Mouse (Mus musculus) intestine, embryonic 14.5 days (tissue): ENCODE results near the gene Usp22. TPM values are rescaled to one million over a fixed set of nuclear protein-coding genes. Genes with fewer than 3 reads are reported as not detected.

Source experiments
- ATAC-seq: fragments of 200-750 bp; cut with Nextera tagmentation; replicated peaks from 2 replicates; pipeline ENCODE4 v1.8.0; 2017; ENCODE audit warnings: low read depth, moderate number of reproducible peaks, moderate TSS enrichment, moderate library complexity; ENCODE audit not compliant: low FRiP score, low TSS enrichment
- DNase-seq: peaks from one replicate; pipeline ENCODE4 v3.0.0-alpha.2; 2018; ENCODE audit warnings: low spot score
- H3K27ac ChIP-seq: fragments of 300-500 bp; sonication (generic); 2 replicates; pipeline ENCODE4 v1.5.1; 2014; ENCODE audit warnings: low read depth, mild to moderate bottlenecking, control low read depth
- H3K27me3 ChIP-seq: fragments of 300-500 bp; sonication (generic); replicated peaks from 2 replicates; pipeline ENCODE4 v1.6.1; 2014; ENCODE audit warnings: low read length, control low read depth; ENCODE audit not compliant: control insufficient read depth, insufficient read depth
- H3K36me3 ChIP-seq: fragments of 300-500 bp; sonication (generic); 2 replicates; pipeline ENCODE4 v1.6.1; 2014; ENCODE audit warnings: low read length, control low read depth; ENCODE audit not compliant: control insufficient read depth, insufficient read depth
- H3K4me1 ChIP-seq: fragments of 300-500 bp; sonication (generic); replicated peaks from 2 replicates; pipeline ENCODE4 v1.6.1; 2014; ENCODE audit warnings: low read length, control low read depth, mixed read lengths; ENCODE audit not compliant: control insufficient read depth, insufficient read depth
- H3K4me2 ChIP-seq: fragments of 300-500 bp; sonication (generic); 2 replicates; pipeline ENCODE4 v1.6.1; 2014; ENCODE audit warnings: low read length
- H3K4me3 ChIP-seq: fragments of 300-500 bp; sonication (generic); 2 replicates; pipeline ENCODE4 v1.5.1; 2014; ENCODE audit warnings: low read depth, low read length, control low read depth, mixed read lengths
- H3K9ac ChIP-seq: fragments of 300-500 bp; sonication (generic); 2 replicates; pipeline ENCODE4 v1.6.1; 2014; ENCODE audit warnings: mild to moderate bottlenecking, low read length
- H3K9me3 ChIP-seq: fragments of 300-500 bp; sonication (generic); 2 replicates; pipeline ENCODE4 v1.6.1; 2016; ENCODE audit warnings: low read length, control low read depth; ENCODE audit not compliant: control insufficient read depth
- WGBS: fragments of 180-500 bp; shearing (Covaris S2); extraction: QIAGEN DNeasy Blood & Tissue Kit; methylation state at CpG from one replicate; pipeline ENCODE4 v1.1.7; 2014; 5-methylcytosine and 5-hydroxymethylcytosine counted together
- polyA plus RNA-seq: library from polyadenylated mRNA; unstranded; fragments of >200 nt; fragmentation: Nextera tagmentation; extraction: Ambion mirVana; gene quantifications from 2 replicates; pipeline ENCODE4 v1.2.1, GENCODE M21; 2014

Usp22 gene
- polyA plus RNA-seq, 1 experiment from 2014 or later: 163 TPM

- ATAC-seq (no peak), DNase-seq (no peak)
- no peak within 1 kb of the TSS for H3K4me2 ChIP-seq
- H3K27me3 ChIP-seq: peaks cover 11% of the 10 kb centered on the region; the same call in 1 of the 2 replicates
- no peak within 1 kb of the TSS for H3K4me3 ChIP-seq
- WGBS: 76% methylated on average over 10 of the region's 10 CpGs
- no peak within 1 kb of the TSS for H3K27ac ChIP-seq
- no peaks in the 10 kb centered on the region for H3K9me3 ChIP-seq
- no peaks in the 10 kb centered on the region for H3K36me3 ChIP-seq
- no peak within 1 kb of the TSS for H3K9ac ChIP-seq
- H3K4me1 ChIP-seq: no peaks in the 10 kb centered on the region
Observed at GRCm38 (mm10) chr11:61207487-61208246, 32.8 kb upstream of the Usp22 start, which contains the start of gene Aldh3a1. Aldh3a1 (plus strand) TSS chr11:61207537.

DNA sequence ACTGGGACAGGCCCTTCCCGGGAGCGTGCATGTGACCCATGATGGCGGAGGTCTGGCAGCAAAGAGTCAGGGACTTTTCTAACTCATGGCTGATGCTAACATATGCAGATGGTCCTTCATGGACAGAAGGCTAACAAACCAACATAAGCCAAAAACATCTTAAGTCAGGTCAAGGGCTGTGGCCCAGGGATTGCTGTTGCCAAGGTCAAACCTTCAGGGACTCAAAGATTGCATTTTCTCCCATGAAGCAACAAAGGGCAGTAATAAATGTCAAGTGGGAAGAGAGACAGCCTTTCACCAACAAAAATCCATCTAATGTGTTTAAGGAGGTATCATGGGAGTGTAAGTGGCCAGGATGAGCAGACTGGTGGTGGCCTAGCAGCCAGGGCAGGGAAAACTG lies 31.3 kb upstream of the Usp22 start:
- Histone ChIP-seq H3K9ac (no peak overlapping the region), H3K27me3 (no peaks in the 10 kb centered on the region), H3K36me3 (no peaks in the 10 kb centered on the region), H3K9me3 (no peaks in the 10 kb centered on the region), H3K4me1 (no peaks in the 10 kb centered on the region), H3K27ac (no peak overlapping the region), H3K4me2 (no peak overlapping the region), H3K4me3 (no peak overlapping the region)
- DNase-seq (no peak), ATAC-seq (no peak)
- 94% methylated on average over 3 of the region's 3 CpGs for WGBS

DNA sequence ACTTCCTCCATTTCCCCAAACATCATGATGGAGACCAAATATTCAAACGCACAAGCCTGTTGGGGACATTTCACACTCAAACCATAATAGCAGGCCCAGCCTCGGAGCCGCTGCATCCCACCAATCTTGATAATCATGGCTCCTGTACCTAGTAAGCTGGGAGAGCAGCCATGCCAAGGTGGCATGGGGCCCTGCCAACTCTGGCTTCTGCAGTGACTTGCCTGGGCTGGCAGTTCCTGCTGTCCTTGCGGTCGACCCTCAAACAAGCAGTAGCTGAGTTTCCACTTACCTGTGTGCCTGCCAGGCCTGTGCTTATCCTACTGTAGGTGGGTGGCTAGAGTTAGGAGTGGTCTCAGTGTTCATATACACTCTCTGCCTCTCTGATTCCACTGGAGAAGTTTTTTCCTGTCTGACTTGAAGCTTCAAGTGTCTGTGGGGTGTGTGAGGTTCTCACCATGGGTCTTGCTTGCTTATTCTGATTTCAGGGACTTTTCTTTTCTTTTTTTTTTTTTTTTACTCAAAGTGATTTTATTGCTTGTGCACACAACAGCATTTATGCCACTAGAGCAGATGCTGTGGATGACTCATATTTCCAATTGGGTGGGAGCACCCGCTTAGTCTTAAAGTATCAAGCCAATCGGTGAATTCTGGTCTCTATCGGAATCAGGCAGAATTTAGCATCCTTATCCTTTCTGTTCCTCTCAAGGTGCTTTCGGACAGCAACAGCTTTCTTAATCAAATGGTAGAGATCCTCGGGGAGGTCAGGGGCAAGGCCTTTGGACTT lies 30.5 kb upstream of the Usp22 start:
- 92% methylated on average over 10 of the region's 10 CpGs for WGBS
- ATAC-seq (no peak), DNase-seq (no peak)
- Histone ChIP-seq H3K9me3 (no peaks in the 10 kb centered on the region), H3K36me3 (no peaks in the 10 kb centered on the region), H3K4me3 (no peak overlapping the region), H3K27ac (no peak overlapping the region), H3K27me3 (no peaks in the 10 kb centered on the region), H3K4me1 (no peaks in the 10 kb centered on the region), H3K4me2 (no peak overlapping the region), H3K9ac (no peak overlapping the region)

DNA sequence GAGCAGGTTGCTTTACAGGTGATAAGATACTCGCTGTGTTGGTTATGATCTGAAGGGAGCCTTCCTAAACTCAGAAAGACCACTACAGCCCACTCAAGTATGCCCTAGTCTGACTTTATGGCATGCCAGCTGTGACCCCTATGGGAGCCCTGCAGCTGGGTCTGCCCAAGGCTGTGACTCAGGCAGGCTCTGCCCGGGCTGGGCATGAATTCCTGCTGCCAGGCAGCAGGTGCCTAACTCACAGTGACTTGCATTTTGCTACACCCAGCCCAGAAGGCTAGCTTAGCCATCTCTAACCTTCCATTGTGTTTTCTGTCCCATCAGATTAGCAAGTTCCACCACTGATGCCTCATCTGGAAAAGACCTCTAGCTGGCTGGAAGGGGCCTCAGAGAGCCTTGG lies 28.0 kb upstream of the Usp22 start:
- no peaks in the 10 kb centered on the region for H3K27me3 ChIP-seq
- H3K27ac ChIP-seq: no peak overlapping the region
- H3K4me1 ChIP-seq: no peaks in the 10 kb centered on the region
- no peaks in the 10 kb centered on the region for H3K36me3 ChIP-seq
- H3K4me2 ChIP-seq: no peak overlapping the region
- H3K4me3 ChIP-seq: no peak overlapping the region
- no peak for DNase-seq
- H3K9me3 ChIP-seq: no peaks in the 10 kb centered on the region
- H3K9ac ChIP-seq: no peak overlapping the region
- no peak for ATAC-seq
- 74% methylated on average over 2 of the region's 2 CpGs for WGBS

DNA sequence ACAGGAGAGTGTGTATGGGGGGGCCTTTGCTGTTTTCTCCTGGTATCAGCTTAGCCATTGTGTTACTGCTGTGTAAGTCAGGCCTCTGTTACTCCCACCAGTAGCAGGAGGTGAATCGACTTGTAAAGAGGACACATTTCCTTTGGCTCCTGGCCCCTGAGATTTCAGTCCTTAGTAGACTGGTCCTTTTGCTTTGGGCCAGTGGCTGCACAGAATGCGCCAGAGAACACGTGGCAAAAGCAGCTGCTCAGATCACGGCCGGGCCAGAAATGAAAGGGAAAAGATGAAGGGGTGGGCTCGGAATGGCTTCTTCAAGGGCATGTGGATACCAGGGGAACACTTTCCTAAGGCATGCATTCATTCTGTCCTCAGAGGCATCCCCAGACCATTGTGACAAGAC lies 27.3 kb upstream of the Usp22 start:
- no peak for DNase-seq
- Histone ChIP-seq H3K4me3 (no peak overlapping the region), H3K4me2 (no peak overlapping the region), H3K4me1 (no peaks in the 10 kb centered on the region), H3K27ac (no peak overlapping the region), H3K9ac (no peak overlapping the region), H3K9me3 (no peaks in the 10 kb centered on the region), H3K27me3 (no peaks in the 10 kb centered on the region), H3K36me3 (no peaks in the 10 kb centered on the region)
- WGBS: 80% methylated on average over 6 of the region's 6 CpGs
- ATAC-seq: no peak

DNA sequence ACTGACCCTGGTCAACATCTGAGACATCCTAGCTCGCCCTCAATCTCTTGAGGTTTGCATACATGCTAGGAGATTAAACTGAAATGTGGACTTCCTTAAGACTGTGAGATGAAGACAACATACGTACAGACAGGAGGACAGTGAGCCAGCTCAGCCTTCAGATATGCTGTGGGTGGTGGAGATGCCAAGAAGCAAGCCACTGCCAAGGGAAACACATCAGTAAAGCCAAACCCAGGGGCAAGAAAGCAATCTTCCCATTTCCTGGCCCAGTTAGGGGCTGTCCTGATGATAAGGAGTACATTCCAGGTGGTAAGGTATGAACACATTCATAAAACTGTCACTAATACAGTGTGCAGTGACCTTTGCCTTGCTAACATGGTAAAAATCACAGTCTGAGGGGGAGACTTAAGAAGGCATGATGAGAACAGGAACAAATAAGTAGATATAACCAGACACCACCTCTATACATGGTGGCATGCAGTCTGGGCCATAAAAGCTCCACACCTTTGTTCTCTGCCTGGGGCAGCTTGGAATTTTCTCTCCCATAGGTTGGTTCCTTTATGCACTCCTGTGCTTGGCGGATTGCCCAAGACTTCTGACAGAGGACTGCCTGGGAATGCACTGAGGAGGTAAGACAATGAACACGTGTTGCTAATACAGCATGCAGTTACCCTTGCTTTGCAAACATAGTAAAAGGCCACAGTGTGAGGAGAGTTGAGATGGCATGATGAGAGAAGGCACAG lies 24.9 kb upstream of the Usp22 start:
- Histone ChIP-seq H3K9me3 (no peaks in the 10 kb centered on the region), H3K9ac (no peak overlapping the region), H3K4me2 (no peak overlapping the region), H3K4me1 (no peaks in the 10 kb centered on the region), H3K27ac (no peak overlapping the region), H3K36me3 (no peaks in the 10 kb centered on the region), H3K4me3 (no peak overlapping the region), H3K27me3 (no peaks in the 10 kb centered on the region)
- ATAC-seq (peak; percentile 72), DNase-seq (peak; percentile 57)
- 65% methylated on average over 4 of the region's 4 CpGs for WGBS

GRCm38 (mm10) chr11:61197935-61198334 lies 23.1 kb upstream of the Usp22 start:
- Histone ChIP-seq H3K4me3 (no peak overlapping the region), H3K27me3 (peaks cover 6% of the 10 kb centered on the region; the same call in 1 of the 2 replicates), H3K27ac (no peak overlapping the region), H3K4me2 (no peak overlapping the region), H3K36me3 (no peaks in the 10 kb centered on the region), H3K9me3 (no peaks in the 10 kb centered on the region), H3K4me1 (no peaks in the 10 kb centered on the region), H3K9ac (no peak overlapping the region)
- no peak for DNase-seq
- ATAC-seq: no peak

DNA sequence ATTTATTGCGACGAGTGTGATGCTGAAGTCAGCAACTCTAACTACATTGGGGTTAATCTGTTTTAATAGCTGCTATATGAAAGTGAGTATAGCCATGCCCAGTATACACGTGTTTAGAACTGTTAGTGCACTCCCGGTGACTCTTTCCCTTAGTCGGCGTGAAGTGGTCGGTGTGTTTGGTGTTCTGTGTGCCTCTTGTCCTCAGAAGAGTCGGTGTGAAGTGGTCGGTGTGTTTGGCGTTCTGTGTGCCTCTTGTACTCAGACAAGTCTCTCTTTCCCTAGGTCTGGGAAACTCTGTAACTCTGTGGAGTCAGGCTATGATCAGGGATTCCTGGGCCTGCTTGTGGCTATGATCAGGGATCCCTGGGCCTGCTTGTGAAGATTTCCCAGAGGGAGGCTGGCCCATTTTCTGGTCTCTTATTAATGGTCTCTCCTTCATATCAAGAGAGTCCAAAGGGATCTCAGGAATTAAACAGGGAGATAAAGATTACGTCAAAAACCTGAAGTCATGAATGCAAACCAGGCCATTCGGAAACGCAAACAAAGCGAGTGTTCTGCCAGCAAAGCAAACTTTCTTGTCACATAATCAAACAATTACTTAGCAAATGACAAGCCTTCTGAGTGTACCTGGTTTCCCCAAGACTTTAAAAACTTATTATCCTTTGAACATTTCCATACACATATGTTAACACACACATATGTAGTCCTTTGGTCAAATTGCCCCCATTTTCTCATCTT lies 21.9 kb upstream of the Usp22 start:
- Histone ChIP-seq H3K4me3 (no peak overlapping the region), H3K27ac (no peak overlapping the region), H3K9me3 (no peaks in the 10 kb centered on the region), H3K4me2 (no peak overlapping the region), H3K4me1 (no peaks in the 10 kb centered on the region), H3K36me3 (no peaks in the 10 kb centered on the region), H3K27me3 (peaks cover 6% of the 10 kb centered on the region; the same call in 1 of the 2 replicates), H3K9ac (no peak overlapping the region)
- 70% methylated on average over 14 of the region's 14 CpGs for WGBS
- ATAC-seq: no peak
- no peak for DNase-seq
